Mouse (Mus musculus): ENCODE results near the gene Ndufs3. TPM values are rescaled to one million over a fixed set of nuclear protein-coding genes. Genes with fewer than 3 reads are reported as not detected.

Ndufs3 gene
- total and polyA plus RNA-seq, 3 experiments: 133 to 185 (median 182) TPM

- peaks cover 8% of the 10 kb centered on the region for H3K27me3 ChIP-seq (replicated peaks)
- no peak within 1 kb of the TSS for H3K4me3 ChIP-seq (replicated peaks in 1 of 3; ENCODE audit: low read depth in 2 of 3, low read length in 2 of 3, poor library complexity in 1 of 3)
- no peak within 1 kb of the TSS for H3K9ac ChIP-seq (ENCODE audit: insufficient read depth, low read depth)
Measured at GRCm38 (mm10) chr2:90885218-90886041, 19.2 kb downstream of the Ndufs3 start, which contains the start of gene C1qtnf4. TSS of gene C1qtnf4 (plus strand) at chr2:90885860.

GRCm38 (mm10) chr2:90881824-90882223 is 22.8 kb downstream of the Ndufs3 start:
- dilution Hi-C loops (cut with MboI; ENCODE audit: extremely low pct_ligation_motif_present, extremely low pct_unique_long_range_greater_than_20kb, low sequenced_read_pairs): no loop called here
- no peak overlapping the region for H3K4me3 ChIP-seq (replicated peaks in 1 of 3; ENCODE audit: low read depth in 2 of 3, low read length in 2 of 3, poor library complexity in 1 of 3)
- H3K27me3 ChIP-seq (replicated peaks): peaks cover 8% of the 10 kb centered on the region

More at GRCm38 (mm10) chr2:90885218-90886041, 19.2 kb downstream of the Ndufs3 start, which contains the start of gene C1qtnf4:
- no peaks in the 10 kb centered on the region for H3K4me1 ChIP-seq (ENCODE audit: control insufficient read depth in 1 of 2, insufficient read depth in 2 of 2)
- DNase-seq (ENCODE audit: extremely low read depth): no peak
- peaks cover 16% of the 10 kb centered on the region for H3K9me3 ChIP-seq (replicated peaks; ENCODE audit: low read length)
- H3K36me3 ChIP-seq (replicated peaks in 1 of 2; ENCODE audit: control insufficient read depth in 1 of 2, insufficient read depth in 1 of 2, low read length in 1 of 2): peaks cover 0 to 10% of the 10 kb centered on the region in 2 experiments
- TF ChIP-seq GABPA (IDR thresholded peaks at IDR 0.05; ENCODE audit: insufficient replicate concordance, low read depth, low read length) (no peak), NELFE (IDR thresholded peaks at IDR 0.05; ENCODE audit: low read depth, low read length) (no peak), MAZ (IDR thresholded peaks at IDR 0.05; ENCODE audit: low read depth, low read length) (no peak), JUN (IDR thresholded peaks at IDR 0.05; ENCODE audit: insufficient read depth, low read depth, low read length) (no peak), CHD2 (IDR thresholded peaks at IDR 0.05; ENCODE audit: low read length) (no peak), ZNF384 (IDR thresholded peaks at IDR 0.05; ENCODE audit: low read depth, low read length) (no peak), MAX (IDR thresholded peaks at IDR 0.05; ENCODE audit: low read length) (no peak), MYC (IDR thresholded peaks at IDR 0.05; ENCODE audit: low read depth, low read length) (no peak), CHD1 (IDR thresholded peaks at IDR 0.05; ENCODE audit: low read depth, low read length) (no peak), TBP (conservative IDR thresholded peaks at IDR 0.05; ENCODE audit: low read depth, low read length) (no peak)
- in situ Hi-C loops (cut with MboI; ENCODE audit: low pct_ligation_motif_present, low pct_unique_long_range_greater_than_20kb, low sequenced_read_pairs) (no loop called here), dilution Hi-C loops (cut with MboI; ENCODE audit: extremely low pct_ligation_motif_present, extremely low pct_unique_long_range_greater_than_20kb, low sequenced_read_pairs) (no loop called here)
- no peaks in the 10 kb centered on the region for H3K79me2 ChIP-seq (replicated peaks; ENCODE audit: control insufficient read depth, extremely low read depth, insufficient read depth, poor library complexity, severe bottlenecking)
- no peak within 1 kb of the TSS for H3K4me2 ChIP-seq (ENCODE audit: insufficient read depth, low read depth, poor library complexity, severe bottlenecking)
- H3K27ac ChIP-seq (ENCODE audit: insufficient read depth, low read depth): no peak within 1 kb of the TSS

More at GRCm38 (mm10) chr2:90881824-90882223, 22.8 kb downstream of the Ndufs3 start:
- Histone ChIP-seq H3K79me2 (replicated peaks; ENCODE audit: control insufficient read depth, extremely low read depth, insufficient read depth, poor library complexity, severe bottlenecking) (no peaks in the 10 kb centered on the region), H3K9me3 (replicated peaks; ENCODE audit: low read length) (peaks cover 7% of the 10 kb centered on the region), H3K4me2 (ENCODE audit: insufficient read depth, low read depth, poor library complexity, severe bottlenecking) (no peak overlapping the region), H3K9ac (ENCODE audit: insufficient read depth, low read depth) (no peak overlapping the region), H3K27ac (ENCODE audit: insufficient read depth, low read depth) (no peak overlapping the region), H3K4me1 (ENCODE audit: control insufficient read depth in 1 of 2, insufficient read depth in 2 of 2) (no peaks in the 10 kb centered on the region), H3K36me3 (replicated peaks in 1 of 2; ENCODE audit: control insufficient read depth in 1 of 2, insufficient read depth in 1 of 2, low read length in 1 of 2) (no peaks in the 10 kb centered on the region)
- TF ChIP-seq EP300 (IDR thresholded peaks at IDR 0.05; ENCODE audit: low read length): no peak
- TF ChIP-seq MXI1 (IDR thresholded peaks at IDR 0.05; ENCODE audit: low read depth, low read length): no peak
- TF ChIP-seq GABPA (IDR thresholded peaks at IDR 0.05; ENCODE audit: insufficient replicate concordance, low read depth, low read length): no peak
- TF ChIP-seq MAZ (IDR thresholded peaks at IDR 0.05; ENCODE audit: low read depth, low read length): no peak
- no peak for TF ChIP-seq NELFE (IDR thresholded peaks at IDR 0.05; ENCODE audit: low read depth, low read length)
- no peak for TF ChIP-seq TCF12 (IDR thresholded peaks at IDR 0.05; ENCODE audit: low read depth, low read length)
- no peak for TF ChIP-seq ZMIZ1 (IDR thresholded peaks at IDR 0.05; ENCODE audit: low read depth, low read length)
- TF ChIP-seq ZKSCAN1 (IDR thresholded peaks at IDR 0.05; ENCODE audit: borderline replicate concordance, low read depth, low read length): no peak
- no peak for TF ChIP-seq CHD2 (IDR thresholded peaks at IDR 0.05; ENCODE audit: low read length)
- no peak for TF ChIP-seq JUN (IDR thresholded peaks at IDR 0.05; ENCODE audit: insufficient read depth, low read depth, low read length)
- no peak for TF ChIP-seq CHD1 (IDR thresholded peaks at IDR 0.05; ENCODE audit: low read depth, low read length)
- no peak for TF ChIP-seq CTCF (conservative IDR thresholded peaks at IDR 0.05 in 1 of 2, IDR thresholded peaks at IDR 0.05 in 1 of 2; ENCODE audit: low read depth in 2 of 2, low read length in 2 of 2)
- no peak for DNase-seq (ENCODE audit: extremely low read depth)
- in situ Hi-C loops (cut with MboI; ENCODE audit: low pct_ligation_motif_present, low pct_unique_long_range_greater_than_20kb, low sequenced_read_pairs): no loop called here
